Mouse (Mus musculus) brain, embryonic 14.5 days (tissue): ENCODE results near the gene Emsy. TPM values are rescaled to one million over a fixed set of nuclear protein-coding genes. Genes with fewer than 3 reads are reported as not detected.

Source experiments
- DNase-seq: peaks from one replicate; pipeline ENCODE4 v3.0.0-alpha.2; 2011; ENCODE audit warnings: low read depth
- CTCF ChIP-seq: fragments of 200-500 bp; IDR thresholded peaks from 2 replicates; pipeline ENCODE4 v1.5.1; 2012; ENCODE audit warnings: inconsistent platforms, mild to moderate bottlenecking, moderate library complexity, borderline replicate concordance; ENCODE audit not compliant: insufficient read depth, insufficient read length; ENCODE audit errors: extremely low read depth
- POLR2A ChIP-seq: fragments of 200-500 bp; IDR thresholded peaks from 2 replicates; pipeline ENCODE4 v1.6.1; 2012; ENCODE audit warnings: mild to moderate bottlenecking, inconsistent platforms, borderline replicate concordance; ENCODE audit not compliant: poor library complexity, insufficient read depth, insufficient read length, severe bottlenecking; ENCODE audit errors: extremely low read depth
- polyA plus RNA-seq: library from polyadenylated mRNA; depleted of rRNA; stranded (reverse); fragments of >200 nt; gene quantifications from 2 replicates; pipeline ENCODE4 v1.2.3, GENCODE M21; 2012; rRNA removed

Gene Emsy
- 43.8 and 66.7 TPM in 2 replicates for polyA plus RNA-seq

DNA sequence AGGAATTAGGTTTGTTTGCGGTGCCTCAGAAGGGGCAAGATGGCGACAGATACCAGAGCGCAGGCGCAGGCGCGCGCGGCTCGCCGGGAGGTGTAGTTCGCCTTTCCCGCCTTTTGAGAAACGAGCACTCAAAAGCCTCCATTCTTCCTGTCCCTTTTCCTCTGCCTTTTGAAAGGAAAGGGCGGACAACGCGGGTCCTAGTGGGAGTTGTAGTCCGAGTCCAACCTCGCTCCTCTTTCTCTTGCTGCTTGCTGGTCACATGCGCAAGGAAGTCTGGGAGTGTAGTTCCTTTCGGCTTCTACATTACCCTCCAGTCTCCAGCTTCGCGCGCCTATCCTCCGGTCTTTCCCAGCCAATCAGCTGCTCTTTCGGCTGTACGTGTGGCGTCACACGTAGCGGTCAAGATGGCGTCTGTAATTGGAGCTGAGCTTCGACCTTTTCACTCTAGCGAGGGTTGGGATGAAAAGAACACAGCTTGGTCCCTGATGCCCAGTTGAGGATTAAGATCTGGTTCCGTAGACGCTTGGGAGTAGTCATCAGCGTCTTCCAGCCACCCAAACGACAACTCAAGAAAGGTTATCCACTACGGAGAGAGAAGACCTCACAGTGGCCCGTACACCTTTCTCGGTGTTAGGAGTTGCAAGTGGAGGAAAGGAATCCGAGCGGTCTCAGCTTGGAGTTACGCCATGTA, at the start of gene Emsy:
TSS of gene Emsy (minus strand) at position 253 of the 691 bp plus-strand sequence.
- DNase-seq: peak; percentile 100
- no peak for TF ChIP-seq CTCF
- peak; percentile 59; the same call in 1 of the 2 replicates for TF ChIP-seq POLR2A

- DNase-seq: no peak
- TF ChIP-seq POLR2A (no peak), CTCF (no peak)
Observed at GRCm38 (mm10) chr7:98704276-98704675, 47.7 kb upstream of the Emsy start.

DNA sequence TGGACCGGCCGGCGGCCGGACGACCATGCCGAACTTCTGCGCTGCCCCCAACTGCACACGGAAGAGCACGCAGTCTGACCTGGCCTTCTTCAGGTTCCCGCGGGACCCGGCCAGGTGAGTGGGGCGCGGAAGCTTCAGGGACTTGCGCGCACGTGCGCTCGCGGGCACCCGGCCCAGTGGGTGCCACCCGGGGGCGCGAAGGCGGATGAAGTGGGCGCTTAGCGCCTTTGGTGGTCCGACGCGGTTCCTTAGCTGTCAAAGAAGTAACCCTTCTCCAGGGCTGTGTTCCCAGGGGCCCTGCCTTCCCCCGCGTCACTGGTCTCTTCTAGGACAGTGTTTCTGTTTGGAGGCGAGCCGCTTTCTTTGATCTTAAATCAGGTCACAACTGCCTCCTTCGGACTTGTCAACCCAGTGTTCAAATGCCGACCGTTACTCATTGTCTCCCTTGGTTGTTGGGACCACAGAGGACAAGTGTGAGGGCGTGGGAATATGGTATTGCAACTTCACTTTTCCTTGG, 46.8 kb upstream of the Emsy start:
- TF ChIP-seq POLR2A (no peak), CTCF (no peak)
- DNase-seq: peak; percentile 49

- peak; percentile 99 for DNase-seq
- peak; percentile 46 for TF ChIP-seq CTCF
- TF ChIP-seq POLR2A: peak; percentile 55; the same call in 1 of the 2 replicates
Observed at GRCm38 (mm10) chr7:98702283-98703240, 46.0 kb upstream of the Emsy start, which contains the start of gene Thap12. Gene Thap12, plus strand, starts transcription at chr7:98703103.

DNA sequence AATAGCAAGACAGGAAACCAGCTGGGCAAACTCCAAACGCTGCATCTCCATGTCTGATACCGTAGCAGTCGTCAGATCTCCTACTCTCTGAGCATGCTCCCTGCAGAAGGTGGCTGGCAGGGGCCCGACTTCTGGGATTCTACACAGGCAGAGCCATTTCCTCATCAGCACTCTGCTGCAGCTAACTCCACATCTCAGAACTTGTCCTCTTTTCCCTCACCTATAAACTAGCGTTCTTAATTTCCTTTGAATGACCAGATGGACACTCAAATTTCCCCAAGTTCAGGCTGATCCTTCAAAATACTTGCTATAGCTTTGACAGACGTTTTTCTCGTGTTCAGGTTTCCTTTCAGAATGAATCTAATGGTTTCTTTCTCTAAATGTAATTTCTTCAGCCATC, 45.2 kb upstream of the Emsy start:
- DNase-seq: no peak
- TF ChIP-seq CTCF (no peak), POLR2A (no peak)

- TF ChIP-seq CTCF: no peak
- no peak for TF ChIP-seq POLR2A
- no peak for DNase-seq
Observed at GRCm38 (mm10) chr7:98698590-98698989, 42.0 kb upstream of the Emsy start.

- no peak for TF ChIP-seq CTCF
- TF ChIP-seq POLR2A: no peak
- no peak for DNase-seq
Observed at GRCm38 (mm10) chr7:98698041-98698440, 41.5 kb upstream of the Emsy start.

DNA sequence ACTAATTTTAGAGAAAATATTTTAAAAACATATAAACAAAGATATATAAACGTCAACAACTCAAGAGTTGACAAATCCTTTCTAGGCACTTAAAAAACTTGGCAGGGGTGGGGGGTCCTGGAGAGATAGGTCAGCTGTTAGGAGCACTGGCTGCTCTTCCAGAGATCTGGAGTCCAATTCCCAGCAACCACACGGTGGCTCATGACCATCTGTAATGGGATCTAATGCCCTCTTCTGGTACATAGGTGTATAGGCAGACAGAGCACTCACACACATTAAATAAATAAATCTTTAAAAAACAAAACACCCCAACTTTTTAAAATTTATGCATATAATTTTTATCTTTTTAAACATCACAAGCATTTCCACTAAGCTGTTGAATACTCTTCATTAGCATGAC, 40.9 kb upstream of the Emsy start:
- DNase-seq: peak; percentile 38
- TF ChIP-seq POLR2A (no peak), CTCF (peak; percentile 47; the same call in 1 of the 2 replicates)

DNA sequence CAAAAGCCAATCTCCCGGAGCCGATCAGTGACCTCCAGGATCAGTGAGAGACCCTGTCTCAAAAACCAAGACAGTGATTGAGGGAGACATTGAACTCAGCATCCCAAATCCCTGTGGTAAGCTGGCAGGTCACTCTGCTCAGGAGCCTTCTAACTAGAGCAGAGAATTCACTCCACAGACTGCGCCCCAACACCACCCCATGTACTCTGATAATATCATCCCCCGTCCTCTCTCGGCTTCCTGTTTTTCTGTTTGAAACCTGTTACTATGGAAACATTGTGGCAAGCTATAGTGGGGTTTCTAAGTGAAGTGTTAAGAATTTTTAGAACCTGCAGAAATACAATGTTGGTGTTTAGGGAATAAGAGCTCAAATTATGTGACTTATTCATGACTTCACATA, 37.5 kb upstream of the Emsy start:
- TF ChIP-seq CTCF (no peak), POLR2A (no peak)
- DNase-seq: no peak

GRCm38 (mm10) chr7:98692761-98693546, 36.4 kb upstream of the Emsy start:
- TF ChIP-seq POLR2A: no peak
- TF ChIP-seq CTCF: no peak
- no peak for DNase-seq
